Mouse (Mus musculus) layer of hippocampus, adult 2 months (tissue): ENCODE results near the gene Fads3. TPM values are rescaled to one million over a fixed set of nuclear protein-coding genes. Genes with fewer than 3 reads are reported as not detected.

Experiments
- DNase-seq, 2 experiments: peaks; one replicate each; pipeline ENCODE4 v3.0.0; 2022; ENCODE audit warnings: low spot score in 2 of 2
- H3K27ac ChIP-seq: fragments of 200-600 bp; 2 replicates; pipeline ENCODE4 v1.8.1; 2022
- H3K4me3 ChIP-seq: fragments of 200-600 bp; 2 replicates; pipeline ENCODE4 v1.8.1; 2022; ENCODE audit warnings: mild to moderate bottlenecking
- CTCF ChIP-seq: fragments of 200-600 bp; conservative IDR thresholded peaks from 2 replicates; pipeline ENCODE4 v1.8.1; 2022; ENCODE audit warnings: antibody characterized with exemption, mild to moderate bottlenecking, moderate library complexity
- total RNA-seq, 2 experiments: library from RNA; stranded (reverse); gene quantifications; 2 replicates each; pipeline ENCODE4 v1.2.3; 2021

The Fads3 gene
- total RNA-seq, 2 experiments from 2014 or later, result 25.0 to 25.6 TPM

GRCm38 (mm10) chr19:10101341-10102053, 60.1 kb downstream of the Fads3 start, which contains the start of gene Fads2:
Gene Fads2 (minus strand): TSS chr19:10101746.
- peak; percentile 45 for TF ChIP-seq CTCF
- peak within 1 kb of the TSS; percentile 85 for H3K27ac ChIP-seq
- H3K4me3 ChIP-seq, result peak within 1 kb of the TSS; percentile 90
- DNase-seq, result peak; percentile 85 to 92

DNA sequence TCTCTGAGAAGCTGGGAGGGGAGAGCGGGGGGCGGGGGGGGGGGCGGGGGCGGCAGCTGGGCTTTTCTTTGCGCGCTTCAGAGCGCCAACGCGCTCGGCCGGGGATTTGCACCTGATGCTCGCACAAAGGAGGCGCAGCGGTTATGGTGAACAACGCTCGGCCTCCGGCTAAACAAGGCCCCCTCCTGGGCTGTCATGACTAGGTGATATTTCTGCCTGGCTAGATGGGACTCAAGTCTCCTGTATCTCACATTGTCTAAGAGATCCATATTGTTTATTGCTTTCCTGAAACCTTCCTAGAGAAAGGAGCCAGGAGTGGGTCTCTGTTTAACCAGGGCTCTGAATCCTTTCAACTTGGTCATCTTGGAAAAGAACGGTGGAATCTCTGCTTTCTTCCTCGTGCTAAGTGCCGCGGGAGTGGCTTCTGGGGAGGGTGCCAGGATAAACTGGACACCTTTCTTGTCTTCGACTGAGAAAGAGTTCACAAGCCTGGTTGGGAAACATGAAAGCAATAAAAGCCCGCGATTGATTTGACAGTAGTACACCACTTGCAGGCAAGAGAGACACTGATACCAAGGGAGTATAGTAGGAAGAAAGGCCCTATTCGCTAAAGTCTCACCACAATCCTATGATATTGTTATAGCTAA, 60.8 kb downstream of the Fads3 start:
- Histone ChIP-seq H3K27ac (peak overlapping the region; percentile 85), H3K4me3 (peak overlapping the region; percentile 90)
- no peak for DNase-seq
- TF ChIP-seq CTCF, result no peak

DNA sequence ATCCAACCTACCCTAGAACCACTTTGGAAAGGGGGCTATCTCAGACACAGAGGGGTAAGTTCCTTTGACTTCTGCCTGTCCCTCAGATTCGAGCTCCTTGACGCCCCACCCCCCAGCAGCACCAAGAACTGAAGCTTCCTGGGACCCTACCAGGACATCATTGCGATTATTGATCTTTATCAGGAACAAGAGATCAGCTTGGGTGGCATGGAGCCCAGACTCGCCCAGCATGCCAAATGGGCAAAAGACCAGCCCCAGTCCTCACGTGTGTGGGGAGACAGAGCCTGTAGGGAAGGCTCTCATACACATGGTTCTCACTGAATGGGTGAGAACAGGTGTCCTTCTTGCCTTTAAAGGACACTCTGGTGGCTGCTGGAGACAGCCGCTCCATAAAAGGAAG, 62.9 kb downstream of the Fads3 start:
- DNase-seq, result no peak
- TF ChIP-seq CTCF, result no peak
- Histone ChIP-seq H3K27ac (no peak overlapping the region), H3K4me3 (no peak overlapping the region)

DNA sequence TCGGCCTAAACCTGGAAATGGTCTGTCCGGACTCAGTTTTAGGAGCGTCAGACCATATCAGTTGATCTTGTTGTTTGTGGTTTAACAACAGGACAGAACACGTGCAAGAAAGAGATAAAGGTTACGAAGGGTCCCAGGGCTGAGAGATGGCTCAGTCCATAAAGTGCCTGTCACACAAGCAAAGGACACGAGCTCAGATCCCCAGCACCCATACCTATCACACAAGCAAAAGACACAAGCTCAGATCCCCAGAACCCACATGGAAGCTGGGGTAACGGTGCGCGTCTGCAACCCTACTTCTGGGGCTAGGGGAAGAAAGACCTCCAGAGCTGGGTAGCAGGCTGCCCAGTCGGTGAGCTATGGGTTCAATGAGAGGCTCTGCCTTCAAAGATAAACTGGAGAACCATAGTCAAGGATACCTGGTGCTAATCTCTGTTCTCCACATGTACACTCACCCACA, 63.7 kb downstream of the Fads3 start:
- TF ChIP-seq CTCF, result no peak
- Histone ChIP-seq H3K4me3 (no peak overlapping the region), H3K27ac (no peak overlapping the region)
- no peak for DNase-seq

DNA sequence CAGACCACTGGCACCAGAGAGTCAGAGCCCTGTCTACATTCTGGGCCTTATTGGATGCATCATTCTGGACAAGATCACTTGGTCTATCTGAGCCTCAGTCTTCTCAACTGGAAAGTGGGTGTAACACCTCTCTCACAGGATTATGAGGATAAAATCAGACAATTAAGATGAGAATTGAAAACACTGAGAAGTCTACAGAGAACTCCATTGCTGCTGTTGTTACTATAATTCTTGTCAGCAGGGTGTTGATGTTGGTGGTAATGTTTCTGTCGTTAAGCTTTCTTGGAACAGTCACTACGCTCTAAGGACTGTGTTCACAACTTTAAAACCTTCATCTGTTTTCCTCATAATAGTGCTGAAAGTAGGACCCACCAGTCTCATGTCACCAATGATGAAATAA, 65.3 kb downstream of the Fads3 start:
- DNase-seq, result no peak
- Histone ChIP-seq H3K27ac (no peak overlapping the region), H3K4me3 (no peak overlapping the region)
- no peak for TF ChIP-seq CTCF

DNA sequence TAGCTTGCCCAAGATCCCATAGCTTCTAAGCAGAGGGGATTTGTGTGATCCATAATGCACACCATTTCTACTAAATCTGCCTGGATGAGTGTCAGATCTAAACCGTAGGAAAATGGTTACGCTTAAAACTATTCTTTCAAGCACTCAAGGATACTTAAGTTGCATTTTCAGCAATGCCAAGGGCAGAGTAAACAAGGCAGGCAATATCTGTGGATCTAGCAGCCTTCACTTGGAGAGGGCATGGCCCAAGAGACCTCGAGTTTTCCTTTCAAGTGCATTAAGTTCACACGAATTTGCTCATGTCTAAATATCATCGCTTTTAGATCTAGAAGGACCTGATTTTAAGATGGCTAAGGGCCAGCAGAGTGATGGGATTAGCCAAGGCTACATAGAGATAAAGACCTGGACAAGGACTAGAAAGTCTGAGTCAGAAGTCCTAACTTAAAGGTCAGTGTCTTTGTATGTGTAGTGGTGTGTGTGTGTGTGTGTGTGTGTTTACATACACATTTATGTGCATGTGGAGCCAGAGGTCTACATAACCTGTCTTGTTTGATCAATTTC, 65.8 kb downstream of the Fads3 start:
- no peak for DNase-seq

DNA sequence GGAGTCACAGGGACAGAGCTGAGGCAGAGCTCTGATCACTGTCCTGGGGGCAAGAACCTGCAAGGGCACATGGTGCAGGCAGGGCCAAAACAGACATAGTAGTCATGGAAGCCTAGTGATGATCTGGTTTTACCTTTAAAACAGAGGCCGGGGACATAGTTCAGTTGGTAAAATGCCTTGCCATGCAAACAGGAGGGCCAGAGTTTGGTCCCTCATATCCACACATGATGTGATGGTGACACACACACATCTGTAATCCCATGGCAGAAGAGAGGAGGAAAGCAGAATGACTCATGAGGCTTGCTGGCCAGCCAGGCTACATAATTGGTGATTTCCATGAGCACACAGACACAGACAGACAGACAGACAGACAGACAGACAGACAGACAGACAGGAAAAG, 66.8 kb downstream of the Fads3 start:
- no peak overlapping the region for H3K4me3 ChIP-seq
- no peak for TF ChIP-seq CTCF
- no peak overlapping the region for H3K27ac ChIP-seq
- DNase-seq, result no peak

More for the DNA sequence above, 65.8 kb downstream of the Fads3 start:
- no peak for TF ChIP-seq CTCF
- no peak overlapping the region for H3K27ac ChIP-seq
- H3K4me3 ChIP-seq, result no peak overlapping the region

DNA sequence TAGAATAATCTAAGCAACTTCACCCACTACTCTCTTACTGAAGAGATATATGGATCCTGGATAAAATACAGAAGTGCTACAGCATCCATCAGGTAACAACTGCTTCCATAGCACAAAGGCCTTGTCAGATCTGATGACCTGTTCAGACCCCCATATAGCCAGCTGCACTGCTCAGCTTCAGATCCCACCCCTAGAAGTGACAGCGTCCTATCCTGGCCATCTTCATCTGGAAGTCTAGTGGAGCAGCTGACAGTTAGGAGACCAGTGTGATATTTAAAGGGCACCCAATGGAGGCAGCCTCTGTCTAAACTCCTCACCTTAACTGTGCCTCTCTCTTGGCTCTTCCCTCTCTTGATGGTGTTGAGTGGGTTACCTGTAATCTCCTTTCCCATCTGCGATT, 67.3 kb downstream of the Fads3 start:
- TF ChIP-seq CTCF, result no peak
- H3K27ac ChIP-seq, result no peak overlapping the region
- DNase-seq, result no peak
- no peak overlapping the region for H3K4me3 ChIP-seq

Other genes starting within 250 kb of the Fads3 start
- gene Scgb2a2, start 194.0 kb upstream of the Fads3 start, total RNA-seq, result not detected
- gene Incenp, start 142.0 kb upstream of the Fads3 start, total RNA-seq, result 10 to 100 TPM; 13.9 to 14.0 TPM
- 1,000 to 10,000 TPM; 3,170 to 3,409 TPM for gene Fth1, start 61.0 kb upstream of the Fads3 start, total RNA-seq
- 1 to 10 TPM; 1.2 to 1.5 TPM for gene Best1, start 39.9 kb upstream of the Fads3 start, total RNA-seq
- 10 to 100 TPM in 1 of 2 experiments, 1 to 10 TPM in 1; 9.7 to 10.4 TPM for gene Rab3il1, start 39.9 kb upstream of the Fads3 start, total RNA-seq
- gene Fads2, start 60.2 kb downstream of the Fads3 start, total RNA-seq, result 100 to 1,000 TPM; 147 to 152 TPM
- 100 to 1,000 TPM; 191 to 198 TPM for gene Fads1, start 141.3 kb downstream of the Fads3 start, total RNA-seq
- gene Tmem258, start 162.4 kb downstream of the Fads3 start, total RNA-seq, result 10 to 100 TPM; 74.0 to 79.7 TPM
- gene Fen1, start 162.6 kb downstream of the Fads3 start, total RNA-seq, result 10 to 100 TPM in 1 of 2 experiments, 1 to 10 TPM in 1; 9.6 to 12.2 TPM
- 10 to 100 TPM; 27.0 to 27.8 TPM for gene Myrf, start 199.2 kb downstream of the Fads3 start, total RNA-seq